Mouse (Mus musculus) heart, adult 2 months (tissue): ENCODE measurements around the gene Ptpro. TPM values are rescaled to one million over a fixed set of nuclear protein-coding genes. Genes with fewer than 3 reads are reported as not detected.

ENCODE experiments used
- DNase-seq, 2 experiments: peaks; one replicate each; pipeline ENCODE4 v3.0.0; 2021
- H3K27ac ChIP-seq: fragments of 200-600 bp; 2 replicates; pipeline ENCODE4 v1.8.1; 2022
- H3K27me3 ChIP-seq: fragments of 200-500 bp; 2 replicates; pipeline ENCODE4 v1.6.1; 2012; ENCODE audit warnings: mild to moderate bottlenecking, low read length, inconsistent platforms, mixed read lengths; ENCODE audit not compliant: control insufficient read depth, insufficient read depth
- H3K36me3 ChIP-seq: fragments of 200-500 bp; 2 replicates; pipeline ENCODE4 v1.6.1; 2012; ENCODE audit warnings: low read length, inconsistent platforms; ENCODE audit not compliant: control insufficient read depth, insufficient read depth
- H3K4me1 ChIP-seq: fragments of 200-500 bp; 2 replicates; pipeline ENCODE4 v1.6.1; 2011; ENCODE audit warnings: low read length; ENCODE audit not compliant: control insufficient read depth, insufficient read depth
- H3K4me3 ChIP-seq: fragments of 200-600 bp; 2 replicates; pipeline ENCODE4 v1.8.1; 2022
- H3K79me2 ChIP-seq: fragments of 200-500 bp; replicated peaks from 2 replicates; pipeline ENCODE4 v1.6.1; 2012; ENCODE audit warnings: mild to moderate bottlenecking, inconsistent platforms, low read length, moderate library complexity, mixed read lengths; ENCODE audit not compliant: control insufficient read depth, insufficient read depth
- H3K9ac ChIP-seq: fragments of 200-500 bp; 2 replicates; pipeline ENCODE4 v1.6.1; 2012; ENCODE audit warnings: low read depth, mild to moderate bottlenecking, control low read depth, inconsistent platforms, low read length, mixed read lengths
- CTCF ChIP-seq: fragments of 200-600 bp; IDR thresholded peaks from 2 replicates; pipeline ENCODE4 v1.8.1; 2022; ENCODE audit warnings: antibody characterized with exemption, mild to moderate bottlenecking, moderate library complexity
- EP300 ChIP-seq: fragments of 200-500 bp; IDR thresholded peaks from 2 replicates; pipeline ENCODE4 v1.6.1; 2011; ENCODE audit warnings: low read depth, low read length, control low read depth; ENCODE audit not compliant: insufficient read depth
- POLR2A ChIP-seq: fragments of 200-500 bp; IDR thresholded peaks from 2 replicates; pipeline ENCODE4 v1.6.1; 2011; ENCODE audit warnings: mild to moderate bottlenecking, low read depth, low read length, control low read depth; ENCODE audit not compliant: insufficient read depth
- WGBS: fragments of 180-500 bp; shearing (Covaris S2); methylation state at CpG from one replicate; pipeline ENCODE4 v1.1.7; 2018; 5-methylcytosine and 5-hydroxymethylcytosine counted together
- intact Hi-C: fragments of 180-260 bp; cut with DNase I; formaldehyde crosslinking; loops from one replicate; pipeline ENCODE4 v1.15.1; 2025
- polyA plus RNA-seq: library from polyadenylated mRNA; depleted of rRNA; stranded (reverse); fragments of >200 nt; gene quantifications from 2 replicates; pipeline ENCODE4 v1.2.3, GENCODE M21; 2012
- total RNA-seq, 2 experiments: library from RNA; stranded (reverse); gene quantifications; 2 replicates each; pipeline ENCODE4 v1.2.3; 2021

The Ptpro gene
- total and polyA plus RNA-seq, 3 experiments, result 2.0 to 5.1 (median 2.0) TPM

DNA sequence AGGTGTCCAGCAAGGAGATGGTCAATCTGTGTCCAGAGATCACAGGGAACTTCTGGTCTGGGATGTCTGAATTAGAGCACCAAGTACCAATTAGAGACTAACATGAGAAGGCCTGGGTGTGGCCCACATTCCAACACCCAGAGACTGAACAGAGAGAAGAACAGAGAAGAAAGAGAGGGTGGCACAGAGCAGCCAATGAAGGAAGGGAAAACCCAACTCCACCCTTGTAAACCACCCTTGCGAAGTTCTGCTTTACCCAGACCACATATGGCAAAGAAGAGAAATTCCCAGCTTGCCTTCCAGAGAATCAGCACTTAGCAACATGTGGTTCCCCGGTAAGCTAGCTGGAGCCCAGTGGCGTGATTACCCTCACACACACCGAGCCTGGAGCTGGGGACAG, 152.1 kb downstream of the Ptpro start:
- H3K27me3 ChIP-seq, result no peaks in the 10 kb centered on the region
- peak in 1 of 2 experiments; percentile 7 for DNase-seq
- 78% methylated on average over 4 of the region's 4 CpGs for WGBS

DNA sequence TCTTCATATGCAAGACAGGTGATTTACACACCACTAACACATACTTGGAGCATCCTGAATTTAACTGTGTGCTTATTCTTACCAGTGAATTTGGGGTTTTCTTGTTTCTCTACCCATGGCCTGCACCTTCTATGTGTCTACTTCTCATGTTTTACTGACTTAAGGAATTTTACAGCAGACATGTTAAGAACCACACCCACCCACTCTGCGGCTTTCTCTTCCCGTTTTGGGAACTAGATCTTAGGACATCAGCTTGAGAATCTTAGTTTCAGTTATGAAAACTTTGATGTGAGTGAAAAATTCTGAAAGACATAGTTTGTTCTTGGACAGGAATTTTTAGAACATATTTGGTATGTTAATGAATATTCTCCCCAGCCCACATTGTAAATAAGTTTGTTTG, 153.6 kb downstream of the Ptpro start:
- no peak overlapping the region for H3K4me3 ChIP-seq
- 69% methylated on average over 2 of the region's 2 CpGs for WGBS
- H3K27me3 ChIP-seq, result no peaks in the 10 kb centered on the region
- H3K27ac ChIP-seq, result no peak overlapping the region
- no peaks in the 10 kb centered on the region for H3K4me1 ChIP-seq
- H3K36me3 ChIP-seq, result no peaks in the 10 kb centered on the region
- no peak overlapping the region for H3K9ac ChIP-seq
- H3K79me2 ChIP-seq, result no peaks in the 10 kb centered on the region
- intact Hi-C loops, result no loop called here
- TF ChIP-seq EP300 (no peak), POLR2A (no peak), CTCF (no peak)
- DNase-seq, result peak in 1 of 2 experiments; percentile 19

More for the DNA sequence above, 152.1 kb downstream of the Ptpro start:
- no peak for TF ChIP-seq CTCF
- TF ChIP-seq POLR2A, result no peak
- TF ChIP-seq EP300, result no peak
- H3K9ac ChIP-seq, result no peak overlapping the region
- H3K79me2 ChIP-seq, result no peaks in the 10 kb centered on the region
- intact Hi-C loops, result no loop called here
- H3K36me3 ChIP-seq, result no peaks in the 10 kb centered on the region
- H3K4me1 ChIP-seq, result no peaks in the 10 kb centered on the region
- H3K4me3 ChIP-seq, result no peak overlapping the region
- H3K27ac ChIP-seq, result no peak overlapping the region

DNA sequence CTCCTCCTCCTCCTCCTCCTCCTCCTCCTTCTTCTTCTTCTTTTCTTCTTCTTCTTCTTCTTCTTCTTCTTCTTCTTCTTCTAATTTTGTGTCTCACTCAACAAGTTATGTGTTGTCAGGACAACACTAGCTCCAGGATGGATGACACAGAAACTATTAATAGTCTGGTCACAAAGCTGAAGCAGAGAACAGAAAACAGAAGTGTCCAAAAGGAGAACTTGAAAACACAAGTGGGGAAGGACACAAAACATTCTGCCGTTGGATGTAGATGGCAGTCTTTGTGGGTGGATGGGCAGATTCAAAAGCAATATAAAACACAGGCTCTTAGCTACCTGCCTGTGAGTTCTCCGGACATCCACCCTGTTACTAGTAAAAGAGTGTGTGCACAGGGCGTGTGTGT, 158.4 kb downstream of the Ptpro start:
- DNase-seq, result peak in 1 of 2 experiments; percentile 25
- H3K9ac ChIP-seq, result no peak overlapping the region
- no peak overlapping the region for H3K4me3 ChIP-seq
- H3K4me1 ChIP-seq, result no peaks in the 10 kb centered on the region; the same call in 1 of the 2 replicates
- TF ChIP-seq POLR2A, result peak; percentile 13; the same call in 1 of the 2 replicates
- no peak for TF ChIP-seq EP300
- TF ChIP-seq CTCF, result no peak
- H3K27me3 ChIP-seq, result no peaks in the 10 kb centered on the region
- intact Hi-C loops, result no loop called here
- 47% methylated on average over 3 of the region's 3 CpGs for WGBS
- no peak overlapping the region for H3K27ac ChIP-seq
- no peaks in the 10 kb centered on the region for H3K36me3 ChIP-seq
- no peaks in the 10 kb centered on the region for H3K79me2 ChIP-seq

DNA sequence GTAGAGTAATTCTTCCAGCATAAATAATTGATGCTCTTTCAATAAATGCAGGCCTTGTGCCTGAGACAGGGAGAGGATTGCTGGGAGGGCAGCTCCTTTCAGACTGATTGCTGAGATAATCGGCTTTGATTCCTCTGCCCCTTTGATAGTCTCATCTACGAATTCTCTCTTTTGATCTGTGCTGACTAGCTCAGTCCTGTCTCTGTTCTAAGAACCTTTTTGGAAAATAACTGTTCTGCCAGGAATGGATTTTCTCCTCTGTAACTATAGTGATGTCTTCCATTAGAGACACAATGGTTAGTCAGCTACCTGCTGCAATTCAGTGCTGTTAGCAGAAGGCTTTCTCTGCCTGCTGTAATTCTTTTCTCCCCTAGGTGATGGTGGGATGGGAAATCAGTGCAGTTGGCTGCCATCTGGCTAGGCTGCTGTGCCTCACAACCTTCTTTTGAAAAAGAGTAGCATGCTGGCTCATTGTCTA, 159.8 kb downstream of the Ptpro start:
- no peak for DNase-seq

DNA sequence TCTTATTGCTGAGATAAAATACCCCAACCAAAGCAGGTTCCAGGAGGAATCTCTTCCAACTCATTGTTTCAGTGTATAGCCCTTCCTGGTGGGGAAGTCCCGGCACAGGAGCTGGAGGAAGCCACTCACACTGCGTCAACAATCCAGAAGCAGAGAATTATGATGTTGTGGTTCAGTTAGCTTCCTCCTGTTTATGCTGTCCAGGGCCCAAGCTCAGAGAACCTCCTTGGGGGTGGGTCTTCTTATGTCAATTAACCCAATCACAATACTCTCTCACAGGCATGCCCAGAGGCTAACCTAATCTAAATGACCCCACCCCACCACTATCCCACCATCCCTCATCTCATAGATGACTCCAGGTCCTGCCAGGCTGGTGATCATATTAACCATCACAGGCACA, 160.9 kb downstream of the Ptpro start:
- intact Hi-C loops, result no loop called here
- no peak for TF ChIP-seq EP300
- no peak for TF ChIP-seq CTCF
- no peak for TF ChIP-seq POLR2A
- 36% methylated on average over 2 of the region's 2 CpGs for WGBS

More for the DNA sequence above, 159.8 kb downstream of the Ptpro start:
- TF ChIP-seq CTCF (no peak), EP300 (no peak), POLR2A (no peak)
- no peaks in the 10 kb centered on the region for H3K27me3 ChIP-seq
- H3K27ac ChIP-seq, result no peak overlapping the region
- 78% methylated on average over 2 of the region's 2 CpGs for WGBS
- H3K4me3 ChIP-seq, result no peak overlapping the region
- H3K9ac ChIP-seq, result no peak overlapping the region
- intact Hi-C loops, result no loop called here
- H3K4me1 ChIP-seq, result no peaks in the 10 kb centered on the region; the same call in 1 of the 2 replicates
- H3K36me3 ChIP-seq, result no peaks in the 10 kb centered on the region
- H3K79me2 ChIP-seq, result no peaks in the 10 kb centered on the region

DNA sequence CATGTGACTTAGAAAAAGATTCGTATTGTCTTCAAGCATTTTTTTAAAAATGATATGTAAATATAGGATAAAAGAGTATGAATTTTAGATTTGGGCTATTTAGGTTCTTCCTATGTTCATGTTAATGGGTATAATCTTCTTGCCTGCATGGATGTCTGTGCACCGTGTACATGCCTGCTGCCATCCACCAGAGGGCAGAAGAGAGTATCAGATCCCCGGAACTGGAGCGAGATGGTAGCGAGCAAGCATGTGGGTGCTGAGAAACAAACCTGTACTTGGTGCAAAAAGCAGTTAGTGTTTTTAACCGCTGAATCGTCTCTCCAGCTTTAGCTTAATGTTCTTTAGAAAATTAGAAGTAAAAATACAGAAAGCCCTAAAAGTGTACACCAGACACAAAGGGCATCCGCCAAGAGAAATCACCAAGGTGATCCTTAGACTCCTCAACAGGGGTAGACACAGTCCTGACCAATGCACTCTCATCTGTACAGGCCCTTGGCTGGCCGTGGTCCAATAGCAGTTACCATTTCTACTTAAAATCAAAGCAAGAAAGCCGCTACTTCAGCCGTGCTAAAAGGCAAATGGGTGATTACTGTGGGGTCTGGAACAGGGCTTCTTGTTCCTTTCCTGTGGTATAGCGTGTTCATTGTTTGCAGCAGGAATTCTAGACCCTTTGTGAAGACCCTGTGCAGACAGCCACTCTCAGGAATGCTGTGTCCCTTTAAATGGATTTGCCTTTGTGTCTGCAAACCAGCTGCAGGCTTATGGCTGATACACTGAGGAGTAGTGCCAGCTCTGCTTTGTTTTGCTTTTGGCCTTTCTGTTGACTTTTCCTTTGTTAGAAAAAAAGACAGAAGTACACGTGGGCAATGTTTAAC, 162.6 kb downstream of the Ptpro start:
- Histone ChIP-seq H3K36me3 (no peaks in the 10 kb centered on the region), H3K27ac (no peak overlapping the region), H3K4me3 (no peak overlapping the region), H3K27me3 (no peaks in the 10 kb centered on the region), H3K79me2 (no peaks in the 10 kb centered on the region), H3K9ac (no peak overlapping the region), H3K4me1 (no peaks in the 10 kb centered on the region; the same call in 1 of the 2 replicates)
- peak; percentile 52; the same call in 1 of the 2 replicates for TF ChIP-seq EP300
- no peak for TF ChIP-seq POLR2A
- peak; percentile 83 for TF ChIP-seq CTCF
- WGBS, result 53% methylated on average over 13 of the region's 13 CpGs
- intact Hi-C loops, result loop anchor here (1.0 kb wide), 1 partner anchor 310 kb away; no protein-coding TSS in a partner anchor
- DNase-seq, result peak in 1 of 2 experiments; percentile 28

More for the DNA sequence above, 160.9 kb downstream of the Ptpro start:
- Histone ChIP-seq H3K27ac (no peak overlapping the region), H3K4me1 (no peaks in the 10 kb centered on the region; the same call in 1 of the 2 replicates), H3K27me3 (no peaks in the 10 kb centered on the region), H3K36me3 (no peaks in the 10 kb centered on the region), H3K79me2 (no peaks in the 10 kb centered on the region), H3K9ac (no peak overlapping the region), H3K4me3 (no peak overlapping the region)
- no peak for DNase-seq
